Mouse (Mus musculus): Measurements from ENCODE around the gene Phactr3. TPM values are rescaled to one million over a fixed set of nuclear protein-coding genes. Genes with fewer than 3 reads are reported as not detected.
"Not testable (repeated sequence)": the region's sequence is repeated elsewhere in the genome, so short reads cannot be mapped to it uniquely, and the experiment has no call there.

Gene Phactr3
- polyA plus RNA-seq, 1 experiment, result not detected

DNA sequence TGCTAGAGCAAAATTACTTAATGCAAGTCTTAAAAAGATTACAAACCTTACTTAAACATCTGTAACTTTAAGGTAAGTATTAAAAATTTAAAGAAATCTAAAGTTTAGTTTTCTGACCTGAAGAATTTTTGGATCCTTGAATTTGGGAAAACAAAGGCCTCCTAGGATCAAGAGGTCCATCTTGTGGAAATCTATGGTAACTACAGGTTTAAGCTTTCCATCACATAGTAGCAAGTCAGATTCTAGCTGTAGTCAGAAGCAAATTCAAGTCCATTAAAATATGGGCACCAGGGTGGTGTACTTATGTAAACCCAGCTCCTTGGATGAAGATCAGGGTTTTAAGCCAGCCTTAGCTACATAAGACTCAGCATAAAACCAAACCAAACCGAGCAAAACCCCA lies 219.1 kb downstream of the Phactr3 start:
- H3K27me3 ChIP-seq (ENCODE audit: control insufficient read depth, insufficient read depth, insufficient read length), result no peaks in the 10 kb centered on the region
- no peaks in the 10 kb centered on the region for H3K79me2 ChIP-seq (ENCODE audit: control insufficient read depth, insufficient read depth)
- no peak overlapping the region for H3ac ChIP-seq (ENCODE audit: control insufficient read depth, insufficient read length)
- H3K4me2 ChIP-seq (ENCODE audit: low read depth), result no peak overlapping the region
- no peak overlapping the region for H3K4me3 ChIP-seq
- TF ChIP-seq POLR2A (IDR thresholded peaks at IDR 0.05; ENCODE audit: insufficient read length, low read depth) (no peak), MAX (IDR thresholded peaks at IDR 0.05; ENCODE audit: low read depth) (no peak), CEBPB (IDR thresholded peaks at IDR 0.05; ENCODE audit: insufficient read depth, poor library complexity, severe bottlenecking) (no peak), TCF12 (IDR thresholded peaks at IDR 0.05; ENCODE audit: insufficient read depth, poor library complexity, severe bottlenecking) (no peak), SRF (IDR thresholded peaks at IDR 0.05; ENCODE audit: control insufficient read depth, insufficient read length, low read depth) (no peak), TCF3 (IDR thresholded peaks at IDR 0.05; ENCODE audit: insufficient read length, low read depth) (no peak), USF1 (IDR thresholded peaks at IDR 0.05; ENCODE audit: low read depth) (no peak), POLR2AphosphoS2 (IDR thresholded peaks at IDR 0.05; ENCODE audit: insufficient read length, low read depth) (no peak), MYOG (IDR thresholded peaks at IDR 0.05; ENCODE audit: control insufficient read depth in 1 of 3, insufficient read depth in 1 of 3, insufficient read length in 2 of 3, low read depth in 2 of 3) (no peak), MYOD1 (IDR thresholded peaks at IDR 0.05; ENCODE audit: control insufficient read depth in 1 of 3, insufficient read length in 2 of 3, low read depth in 2 of 3) (no peak), REST (IDR thresholded peaks at IDR 0.05; ENCODE audit: insufficient read depth, insufficient read length) (no peak), E2F4 (IDR thresholded peaks at IDR 0.05; ENCODE audit: insufficient read depth) (no peak)
- H3K36me3 ChIP-seq (ENCODE audit: control insufficient read depth, insufficient read depth), result no peaks in the 10 kb centered on the region

DNA sequence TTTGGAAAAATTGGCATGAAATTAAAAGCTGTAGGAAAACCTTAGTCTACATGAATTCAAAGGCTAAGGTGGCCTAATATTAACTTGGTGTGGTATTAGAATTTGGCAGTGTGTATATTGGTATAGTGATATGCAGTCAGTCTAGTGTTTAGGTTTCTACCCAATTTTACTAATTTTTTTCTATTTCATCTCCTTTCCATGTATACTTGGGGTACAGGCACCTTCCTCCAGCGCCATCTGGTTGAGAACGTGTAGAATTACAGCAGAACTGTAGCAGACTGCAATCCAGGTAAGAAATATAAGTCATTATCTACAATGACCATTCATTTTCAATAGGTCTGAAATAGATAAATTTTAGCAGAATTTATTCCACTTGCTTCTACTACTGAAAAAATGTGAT lies 220.3 kb downstream of the Phactr3 start:
- H3K79me2 ChIP-seq (ENCODE audit: control insufficient read depth, insufficient read depth), result no peaks in the 10 kb centered on the region
- H3K27me3 ChIP-seq (ENCODE audit: control insufficient read depth, insufficient read depth, insufficient read length), result no peaks in the 10 kb centered on the region
- no peak overlapping the region for H3K4me2 ChIP-seq (ENCODE audit: low read depth)
- no peak for TF ChIP-seq TCF3 (IDR thresholded peaks at IDR 0.05; ENCODE audit: insufficient read length, low read depth)
- no peak for TF ChIP-seq POLR2A (IDR thresholded peaks at IDR 0.05; ENCODE audit: insufficient read length, low read depth)
- TF ChIP-seq MYOD1 (IDR thresholded peaks at IDR 0.05; ENCODE audit: control insufficient read depth in 1 of 3, insufficient read length in 2 of 3, low read depth in 2 of 3), result no peak
- no peak for TF ChIP-seq MAX (IDR thresholded peaks at IDR 0.05; ENCODE audit: low read depth)
- no peak overlapping the region for H3ac ChIP-seq (ENCODE audit: control insufficient read depth, insufficient read length)
- no peak overlapping the region for H3K4me3 ChIP-seq
- no peaks in the 10 kb centered on the region for H3K36me3 ChIP-seq (ENCODE audit: control insufficient read depth, insufficient read depth)

DNA sequence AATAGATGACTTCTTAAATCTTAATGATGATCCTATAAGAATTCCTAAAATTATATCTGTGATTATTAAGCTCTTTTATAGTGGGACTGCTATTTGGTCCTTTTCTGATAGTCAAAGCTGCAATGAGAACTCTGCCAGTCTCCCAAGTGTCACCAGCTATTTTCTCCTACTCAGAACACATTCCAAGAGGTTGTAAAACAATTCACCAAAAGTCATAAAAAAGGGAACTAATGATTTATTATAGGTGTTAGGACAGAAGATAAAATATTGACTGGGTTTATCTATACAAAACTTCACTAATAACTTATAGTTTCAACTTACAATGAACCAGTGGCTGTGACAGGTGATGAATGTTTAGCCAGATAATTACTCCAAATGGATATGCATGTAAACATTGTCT lies 223.3 kb downstream of the Phactr3 start:
- H3K27me3 ChIP-seq (ENCODE audit: control insufficient read depth, insufficient read depth, insufficient read length); H3ac ChIP-seq (ENCODE audit: control insufficient read depth, insufficient read length); H3K4me2 ChIP-seq (ENCODE audit: low read depth); H3K79me2 ChIP-seq (ENCODE audit: control insufficient read depth, insufficient read depth); H3K36me3 ChIP-seq (ENCODE audit: control insufficient read depth, insufficient read depth); H3K4me3 ChIP-seq: not testable (repeated sequence)

DNA sequence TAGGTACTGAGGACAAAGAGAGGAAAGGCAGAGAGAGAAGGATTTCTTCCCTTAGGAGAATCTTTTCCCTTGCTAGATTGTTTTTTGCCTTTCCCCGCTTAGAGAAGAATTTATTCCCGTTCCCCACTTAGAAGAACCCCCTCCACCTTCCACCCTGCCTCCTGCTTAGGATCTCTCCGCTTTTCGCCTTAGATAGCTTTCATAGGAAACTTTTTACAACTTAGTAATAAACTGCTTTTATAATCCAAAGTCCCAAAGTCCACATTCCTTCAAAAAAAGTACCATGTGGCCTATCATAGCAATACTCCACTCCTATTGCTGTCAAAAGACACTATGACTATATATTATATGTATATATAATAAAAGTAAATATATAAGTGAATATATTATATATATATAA lies 223.8 kb downstream of the Phactr3 start:
- Histone ChIP-seq H3K27me3 (ENCODE audit: control insufficient read depth, insufficient read depth, insufficient read length) (no peaks in the 10 kb centered on the region), H3K36me3 (ENCODE audit: control insufficient read depth, insufficient read depth) (no peaks in the 10 kb centered on the region), H3K4me2 (ENCODE audit: low read depth) (no peak overlapping the region), H3K4me3 (no peak overlapping the region), H3K79me2 (ENCODE audit: control insufficient read depth, insufficient read depth) (no peaks in the 10 kb centered on the region), H3ac (ENCODE audit: control insufficient read depth, insufficient read length) (no peak overlapping the region)
- TF ChIP-seq MYOG (IDR thresholded peaks at IDR 0.05; ENCODE audit: control insufficient read depth in 1 of 3, insufficient read depth in 1 of 3, insufficient read length in 2 of 3, low read depth in 2 of 3) (no peak), SRF (IDR thresholded peaks at IDR 0.05; ENCODE audit: control insufficient read depth, insufficient read length, low read depth) (no peak), POLR2A (IDR thresholded peaks at IDR 0.05; ENCODE audit: insufficient read length, low read depth) (no peak), USF1 (IDR thresholded peaks at IDR 0.05; ENCODE audit: low read depth) (no peak), E2F4 (IDR thresholded peaks at IDR 0.05; ENCODE audit: insufficient read depth) (no peak), TCF3 (IDR thresholded peaks at IDR 0.05; ENCODE audit: insufficient read length, low read depth) (no peak), TCF12 (IDR thresholded peaks at IDR 0.05; ENCODE audit: insufficient read depth, poor library complexity, severe bottlenecking) (no peak), MAX (IDR thresholded peaks at IDR 0.05; ENCODE audit: low read depth) (no peak), MYOD1 (IDR thresholded peaks at IDR 0.05; ENCODE audit: control insufficient read depth in 1 of 3, insufficient read length in 2 of 3, low read depth in 2 of 3) (no peak), POLR2AphosphoS2 (IDR thresholded peaks at IDR 0.05; ENCODE audit: insufficient read length, low read depth) (no peak), REST (IDR thresholded peaks at IDR 0.05; ENCODE audit: insufficient read depth, insufficient read length) (no peak), CEBPB (IDR thresholded peaks at IDR 0.05; ENCODE audit: insufficient read depth, poor library complexity, severe bottlenecking) (no peak)

Other genes with a start within 250 kb of the Phactr3 start
- 1.0 TPM for gene Gm14327, start 221.9 kb upstream of the Phactr3 start, polyA plus RNA-seq (2012; fragmentation: generic; extraction: Trizol)
- 1.1 TPM for gene Zfp972, start 193.4 kb upstream of the Phactr3 start, polyA plus RNA-seq (2012; fragmentation: generic; extraction: Trizol)
- 9.1 TPM for gene Gm14326, start 161.7 kb upstream of the Phactr3 start, polyA plus RNA-seq (2012; fragmentation: generic; extraction: Trizol)
- 3.4 TPM for gene Zfp971, start 95.7 kb upstream of the Phactr3 start, polyA plus RNA-seq (2012; fragmentation: generic; extraction: Trizol)
- gene Zfp931, start 40.5 kb upstream of the Phactr3 start, polyA plus RNA-seq (2012; fragmentation: generic; extraction: Trizol), result 2.1 TPM

Data from myocyte (in vitro differentiated cells).